Mouse (Mus musculus): Measurements from ENCODE around the gene Mcam. TPM values are rescaled to one million over a fixed set of nuclear protein-coding genes. Genes with fewer than 3 reads are reported as not detected.
A peak's percentile ranks its signal among the peaks of the same experiment; 100 is the strongest.

The Mcam gene
- total RNA-seq, 4 experiments from 2014 or later, result 12.0 to 15.2 (median 13.9) TPM

- DNase-seq (ENCODE audit: low spot score in 2 of 2), result no peak
Observed at GRCm38 (mm10) chr9:44134851-44135730, 822 bp downstream of the Mcam start.

DNA sequence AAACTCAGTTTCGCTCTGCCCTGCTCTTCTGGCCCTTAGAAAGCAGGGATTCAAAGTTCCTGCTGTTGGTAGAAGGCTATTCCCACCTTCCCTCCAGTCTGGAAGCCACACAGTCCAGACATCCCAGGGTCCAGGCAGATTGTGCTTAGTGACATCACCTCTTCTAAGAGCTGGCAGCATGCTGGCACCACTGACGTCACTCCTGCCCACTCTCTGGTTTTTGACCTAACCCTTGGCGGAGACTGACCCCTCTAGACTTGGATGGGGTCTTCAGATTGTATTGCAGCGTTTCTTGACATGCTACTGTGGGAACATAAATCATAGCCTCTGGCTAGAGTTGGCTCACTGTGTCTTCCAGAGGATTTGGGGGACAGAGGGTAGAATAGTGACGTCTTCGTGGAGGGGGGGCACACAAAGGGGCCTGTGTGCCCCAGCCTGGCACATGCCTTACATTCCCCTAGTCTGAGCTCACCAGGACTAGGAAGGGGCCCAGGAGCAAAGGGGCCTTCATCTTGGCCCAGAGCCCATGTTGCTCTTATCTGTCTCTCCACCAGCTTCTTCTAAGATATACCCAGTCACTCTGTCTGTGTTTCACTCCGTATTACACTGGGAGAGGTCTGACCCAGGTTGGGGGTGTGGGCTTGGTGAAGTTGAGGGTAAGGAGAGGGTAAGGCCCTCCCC, 1.6 kb downstream of the Mcam start:
- DNase-seq (ENCODE audit: low spot score in 2 of 2), result no peak

- no peak for DNase-seq (ENCODE audit: low spot score in 2 of 2)
Observed at GRCm38 (mm10) chr9:44137846-44138245, 3.6 kb downstream of the Mcam start.

DNA sequence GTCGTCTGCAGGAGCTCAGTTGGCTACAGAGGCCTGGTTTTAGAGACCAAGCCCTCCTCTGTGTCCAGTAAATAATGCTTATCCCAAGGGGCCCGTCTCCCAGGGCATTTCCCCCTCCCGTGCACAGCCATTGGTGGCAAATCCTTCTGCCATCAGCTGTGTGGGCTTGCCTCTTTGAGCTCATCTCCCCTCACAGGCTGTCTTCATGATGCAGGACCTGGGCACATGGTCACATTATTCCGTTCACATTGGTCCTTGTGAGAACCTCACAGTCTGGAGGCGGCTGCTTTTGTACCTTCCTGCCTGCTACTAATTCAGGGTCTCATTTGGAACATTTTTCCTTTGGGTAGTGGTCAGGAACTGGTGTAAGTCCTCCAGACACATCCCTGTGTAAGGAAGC, 7.7 kb downstream of the Mcam start:
- no peak for DNase-seq (ENCODE audit: low spot score in 2 of 2)

- DNase-seq (ENCODE audit: low spot score in 2 of 2), result no peak
Observed at GRCm38 (mm10) chr9:44143421-44143820, 9.2 kb downstream of the Mcam start.

GRCm38 (mm10) chr9:44144023-44144717, 9.9 kb downstream of the Mcam start:
- DNase-seq (ENCODE audit: low spot score in 2 of 2), result no peak

- DNase-seq (ENCODE audit: low spot score in 2 of 2), result no peak
Observed at GRCm38 (mm10) chr9:44144718-44145060, 10.4 kb downstream of the Mcam start.

DNA sequence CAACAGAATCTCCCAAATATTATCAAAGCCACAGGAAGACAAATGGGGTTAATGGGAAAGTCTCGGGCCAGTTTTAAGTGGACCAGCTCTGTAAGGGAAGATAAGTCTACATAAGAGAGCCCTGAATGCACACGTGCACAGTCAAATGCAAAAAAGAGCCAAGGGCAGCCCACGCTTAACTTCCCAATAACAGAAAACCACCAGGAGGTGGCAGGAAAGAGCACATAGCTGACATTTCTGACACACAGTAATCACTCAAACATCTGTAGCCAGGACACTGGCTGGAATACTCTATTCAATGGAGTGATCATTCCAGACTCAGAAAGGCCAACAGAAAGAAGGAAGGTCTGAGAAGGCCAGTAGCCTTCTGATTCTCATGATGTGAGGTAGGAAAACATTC, 13.0 kb downstream of the Mcam start:
- no peak for DNase-seq (ENCODE audit: low spot score in 2 of 2)

GRCm38 (mm10) chr9:44159886-44160285, 25.6 kb downstream of the Mcam start:
- DNase-seq (ENCODE audit: low spot score in 2 of 2), result no peak

GRCm38 (mm10) chr9:44168931-44169330, 34.7 kb downstream of the Mcam start:
- no peak for DNase-seq (ENCODE audit: low spot score in 2 of 2)

GRCm38 (mm10) chr9:44170691-44171151, 36.5 kb downstream of the Mcam start:
- no peak for DNase-seq (ENCODE audit: low spot score in 2 of 2)

GRCm38 (mm10) chr9:44175556-44175955, 41.3 kb downstream of the Mcam start:
- DNase-seq (ENCODE audit: low spot score in 2 of 2), result no peak

- DNase-seq (ENCODE audit: low spot score in 2 of 2), result no peak
Observed at GRCm38 (mm10) chr9:44175957-44176356, 41.7 kb downstream of the Mcam start.

- DNase-seq (ENCODE audit: low spot score in 2 of 2), result no peak
Observed at GRCm38 (mm10) chr9:44177405-44177804, 43.1 kb downstream of the Mcam start.

GRCm38 (mm10) chr9:44178389-44178788, 44.1 kb downstream of the Mcam start:
- DNase-seq (ENCODE audit: low spot score in 2 of 2), result no peak

GRCm38 (mm10) chr9:44178811-44179210, 44.5 kb downstream of the Mcam start:
- DNase-seq (ENCODE audit: low spot score in 2 of 2), result no peak

DNA sequence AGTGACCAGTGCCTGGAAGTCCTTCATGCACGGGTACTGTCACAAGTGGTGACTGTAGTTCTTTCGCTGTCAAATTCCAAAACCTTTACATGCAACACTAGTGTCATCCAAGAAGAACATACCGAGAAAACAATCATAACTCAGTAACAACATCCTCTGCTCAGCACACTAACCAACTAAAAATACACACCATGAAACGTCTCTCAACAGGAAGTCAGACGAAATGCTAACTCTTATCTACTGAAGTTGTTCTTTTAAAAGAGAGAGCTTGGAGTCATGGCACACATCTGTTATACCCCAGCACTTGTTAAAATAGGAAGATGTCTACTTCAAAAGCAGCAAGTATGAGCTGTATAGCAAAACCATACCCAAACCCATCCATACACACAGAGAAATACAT, 47.3 kb downstream of the Mcam start:
- no peak for DNase-seq (ENCODE audit: low spot score in 2 of 2)

GRCm38 (mm10) chr9:44182260-44182659, 48.0 kb downstream of the Mcam start:
- no peak for DNase-seq (ENCODE audit: low spot score in 2 of 2)

- DNase-seq (ENCODE audit: low spot score in 2 of 2), result peak in 1 of 2 experiments; percentile 21
Observed at GRCm38 (mm10) chr9:44188223-44188622, 54.0 kb downstream of the Mcam start.

DNA sequence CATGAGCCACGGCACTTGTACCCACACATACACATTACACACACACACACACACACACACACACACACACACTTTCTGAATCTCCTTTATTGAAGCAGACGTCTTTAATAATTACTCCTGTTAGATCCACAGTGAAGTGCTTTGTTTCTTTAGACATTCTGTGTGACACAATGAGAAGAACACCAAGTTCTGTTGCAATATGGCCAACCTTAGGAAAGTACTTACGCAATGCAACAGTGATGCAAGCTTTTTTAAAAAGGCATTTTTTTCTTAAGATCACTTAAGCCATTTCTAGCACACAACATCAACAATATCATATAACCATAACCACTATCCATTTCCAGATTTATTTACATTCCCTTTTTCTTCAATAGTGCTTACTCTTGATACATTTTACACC, 56.9 kb downstream of the Mcam start:
- no peak for DNase-seq (ENCODE audit: low spot score in 2 of 2)

- DNase-seq (ENCODE audit: low spot score in 2 of 2), result no peak
Observed at GRCm38 (mm10) chr9:44192312-44192711, 58.0 kb downstream of the Mcam start.
